Mouse (Mus musculus) G1E-ER4 (cell line): ENCODE measurements around the gene Nmrk1. TPM values are rescaled to one million over a fixed set of nuclear protein-coding genes. Genes with fewer than 3 reads are reported as not detected.

Source experiments
- GATA1 ChIP-seq: IDR thresholded peaks from one replicate; pipeline ENCODE4 v1.8.0; 2012; ENCODE audit warnings: low read length, inconsistent platforms
- polyA plus RNA-seq: library from polyadenylated mRNA; stranded (reverse); fragments of >175 nt; gene quantifications from 2 replicates; pipeline ENCODE4 v1.2.3, GENCODE M21; 2012

Gene Nmrk1
- polyA plus RNA-seq, 1 experiment: 1.7 TPM

DNA sequence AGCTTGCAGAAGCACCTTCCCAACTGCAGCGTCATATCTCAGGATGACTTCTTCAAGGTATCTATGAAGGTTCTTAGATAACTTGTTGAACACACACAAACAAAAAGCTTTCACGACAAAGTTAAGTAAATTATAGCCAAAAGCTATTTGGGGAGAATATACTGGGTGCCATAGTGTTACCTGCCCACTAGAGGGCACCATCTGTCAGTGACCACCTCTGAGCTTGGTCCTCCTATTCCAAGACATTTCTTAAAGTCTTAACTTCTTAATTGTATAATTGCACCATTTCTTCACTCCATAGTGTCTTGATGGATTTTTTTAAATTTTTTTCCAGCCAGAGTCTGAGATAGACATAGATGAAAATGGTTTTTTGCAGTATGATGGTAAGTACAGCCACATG lies 7.8 kb downstream of the Nmrk1 start:
- no peak for TF ChIP-seq GATA1

- TF ChIP-seq GATA1: no peak
Observed at GRCm38 (mm10) chr19:18641001-18641400, 9.3 kb downstream of the Nmrk1 start.

DNA sequence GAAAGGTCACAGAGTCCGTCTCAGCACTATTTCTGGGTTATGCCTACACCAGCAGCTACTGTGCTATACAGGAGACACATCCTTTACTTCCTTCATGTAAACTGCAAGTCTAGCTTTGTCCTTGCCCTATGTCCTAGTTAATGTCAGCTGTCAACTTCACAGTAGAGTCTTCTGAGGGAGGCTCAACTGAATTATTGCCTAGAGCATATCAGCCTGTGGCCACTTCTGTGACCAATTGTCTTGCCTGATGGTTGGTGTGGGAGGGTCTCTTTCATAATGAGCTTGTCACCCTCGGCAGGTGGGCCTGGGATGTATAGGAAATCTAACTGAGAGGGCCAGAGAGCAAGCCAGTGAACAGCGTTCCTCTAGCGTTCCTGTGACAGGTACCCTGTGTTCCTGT lies 11.7 kb downstream of the Nmrk1 start:
- TF ChIP-seq GATA1: no peak

GRCm38 (mm10) chr19:18644084-18644483 lies 12.3 kb downstream of the Nmrk1 start:
- TF ChIP-seq GATA1: no peak

DNA sequence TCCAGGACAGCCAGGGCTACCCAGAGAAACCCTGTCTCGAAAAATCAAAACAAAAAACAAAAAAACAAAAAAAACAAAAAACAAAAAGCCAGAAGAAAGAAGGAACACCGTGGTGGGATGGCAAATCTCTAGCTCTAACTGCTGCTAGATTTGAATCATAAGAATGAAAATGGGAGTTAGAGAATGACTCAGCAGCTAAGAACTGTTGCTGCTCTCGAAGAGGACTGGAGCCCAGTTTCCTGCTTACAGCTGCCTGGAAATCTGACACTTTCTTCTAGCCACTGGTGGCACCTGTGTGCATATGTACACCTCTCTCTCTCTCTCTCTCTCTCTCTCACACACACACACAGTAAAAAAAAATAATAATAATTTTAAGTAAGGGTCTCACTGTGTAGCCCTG lies 14.6 kb downstream of the Nmrk1 start:
- TF ChIP-seq GATA1: no peak

GRCm38 (mm10) chr19:18646853-18647420 lies 15.2 kb downstream of the Nmrk1 start:
- no peak for TF ChIP-seq GATA1

GRCm38 (mm10) chr19:18647775-18648557 lies 16.2 kb downstream of the Nmrk1 start:
- no peak for TF ChIP-seq GATA1

DNA sequence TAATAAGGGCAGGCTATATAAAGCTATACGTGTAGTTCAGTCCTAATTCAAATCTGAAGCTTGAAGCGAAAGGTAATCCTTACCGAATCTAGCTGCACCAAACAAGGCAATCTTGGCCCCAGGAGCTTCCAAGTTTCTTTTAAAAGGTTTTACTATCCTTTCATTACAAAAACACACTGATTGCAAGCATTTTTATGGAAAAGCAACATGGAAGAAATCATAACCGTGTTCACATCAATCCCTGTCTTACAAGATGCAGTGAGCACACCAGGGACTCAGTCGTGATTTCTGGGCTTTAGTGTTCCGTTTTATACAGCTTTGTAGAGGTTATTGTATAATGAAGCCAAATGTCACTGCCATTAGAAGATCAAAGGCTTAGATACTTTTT lies 16.8 kb downstream of the Nmrk1 start:
- TF ChIP-seq GATA1: no peak

DNA sequence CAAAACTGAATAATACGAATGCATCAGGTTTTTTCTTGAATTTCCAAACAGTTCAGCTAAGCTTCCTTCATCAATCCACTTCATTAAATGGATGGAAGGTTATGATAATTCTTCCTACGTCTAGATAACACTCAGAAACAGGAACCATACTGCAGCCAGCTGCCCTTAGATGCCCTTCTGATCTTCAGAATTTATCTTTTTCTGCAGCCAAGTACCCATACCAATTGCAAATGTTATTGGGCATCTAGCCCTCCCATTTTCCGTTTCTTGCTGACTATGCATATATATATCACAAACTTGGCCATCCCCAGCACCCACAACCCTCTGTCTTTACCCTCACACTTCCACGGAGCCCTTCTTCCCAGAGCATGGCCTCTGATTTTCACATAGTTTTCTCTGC lies 18.2 kb downstream of the Nmrk1 start:
- TF ChIP-seq GATA1: peak; percentile 65

GRCm38 (mm10) chr19:18650473-18650872 lies 18.7 kb downstream of the Nmrk1 start:
- no peak for TF ChIP-seq GATA1

GRCm38 (mm10) chr19:18652592-18652991 lies 20.8 kb downstream of the Nmrk1 start:
- TF ChIP-seq GATA1: no peak

DNA sequence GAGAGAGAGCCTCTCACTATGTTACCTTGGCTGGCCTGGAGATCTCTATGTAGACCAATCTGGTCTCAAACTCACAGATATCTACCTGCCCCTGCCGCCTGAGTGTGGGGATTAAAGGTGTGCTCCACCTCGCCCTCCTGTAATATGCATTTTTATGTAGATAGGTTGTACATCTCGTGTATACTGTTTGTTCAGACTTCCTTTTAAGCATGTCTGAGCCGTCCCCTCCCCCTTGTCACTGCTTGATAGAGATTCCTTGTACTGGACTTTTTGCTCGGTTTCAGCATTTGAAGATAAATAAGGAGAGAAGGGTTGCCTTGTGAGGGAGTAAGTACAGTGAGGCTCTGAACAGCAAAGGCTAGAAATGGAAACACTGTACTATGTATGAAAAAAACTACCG lies 21.3 kb downstream of the Nmrk1 start:
- no peak for TF ChIP-seq GATA1

DNA sequence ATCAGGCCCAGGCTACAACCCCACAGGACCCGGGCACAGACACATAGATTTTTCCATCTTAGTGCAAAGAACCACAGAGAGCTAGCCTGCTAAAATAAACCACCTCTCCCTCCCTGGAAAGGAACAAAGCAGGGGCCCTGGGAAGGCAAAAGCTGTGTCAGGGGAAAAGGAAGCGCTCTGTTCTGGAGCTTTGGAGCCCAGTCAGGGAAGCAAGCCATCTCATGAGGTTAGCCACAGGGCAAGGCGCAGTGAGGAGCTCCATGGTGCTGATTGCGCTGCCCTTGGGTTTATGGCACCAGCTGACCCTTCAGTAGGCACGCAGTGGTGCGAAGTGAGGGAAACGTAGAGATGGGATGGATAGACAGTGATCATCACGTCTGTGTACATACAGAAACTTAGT lies 22.6 kb downstream of the Nmrk1 start:
- no peak for TF ChIP-seq GATA1

- no peak for TF ChIP-seq GATA1
Observed at GRCm38 (mm10) chr19:18654984-18655383, 23.2 kb downstream of the Nmrk1 start.

DNA sequence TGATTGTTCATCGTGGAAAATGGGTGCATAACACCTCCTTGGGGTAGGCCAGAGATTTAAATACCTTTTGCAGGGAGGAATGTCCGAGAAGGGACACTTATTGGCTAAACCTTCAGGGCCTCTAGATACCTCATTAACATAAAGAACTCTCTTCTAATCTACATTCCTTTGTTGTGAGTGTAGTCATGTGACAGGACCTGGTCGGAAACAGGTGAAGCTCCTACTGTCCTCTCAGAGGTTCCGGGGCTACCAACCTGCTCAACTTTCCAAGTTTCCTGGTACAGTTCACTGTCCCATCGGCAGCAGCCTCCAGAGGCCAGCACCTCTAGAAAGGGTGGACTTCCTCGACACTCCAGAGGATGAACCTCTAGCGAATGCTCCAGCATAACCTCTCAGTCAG lies 24.2 kb downstream of the Nmrk1 start:
- no peak for TF ChIP-seq GATA1

- TF ChIP-seq GATA1: no peak
Observed at GRCm38 (mm10) chr19:18658473-18658872, 26.7 kb downstream of the Nmrk1 start.

- no peak for TF ChIP-seq GATA1
Observed at GRCm38 (mm10) chr19:18659349-18659748, 27.6 kb downstream of the Nmrk1 start.
